Mouse (Mus musculus): Measurements from ENCODE around the gene Gfral. TPM values are rescaled to one million over a fixed set of nuclear protein-coding genes. Genes with fewer than 3 reads are reported as not detected.
"Not testable (repeated sequence)": the region's sequence is repeated elsewhere in the genome, so short reads cannot be mapped to it uniquely, and the experiment has no call there.

The Gfral gene
- polyA plus RNA-seq, 1 experiment from 2014 or later: not detected

DNA sequence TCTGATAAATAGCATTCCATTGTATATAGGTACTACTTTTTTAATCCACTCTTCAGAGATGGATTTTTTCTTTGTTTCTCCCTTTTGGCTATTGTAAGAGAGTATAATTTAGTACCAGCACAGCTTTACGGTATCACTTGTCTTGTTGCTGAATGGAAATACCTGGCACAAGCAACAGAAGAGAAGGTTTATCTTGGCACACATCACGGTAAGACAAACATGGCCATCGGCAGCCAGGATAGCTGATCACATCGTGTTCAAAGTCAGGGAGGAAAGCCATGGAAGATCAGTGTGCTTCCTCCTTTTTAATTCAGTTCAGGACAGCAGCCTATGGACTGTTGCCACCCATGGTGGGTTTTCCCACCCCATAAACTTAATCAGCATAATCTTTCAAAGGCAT lies 89.2 kb downstream of the Gfral start:
- 85% methylated on average over 4 of the region's 4 CpGs for WGBS
- Histone ChIP-seq H3K4me2 (no peak overlapping the region), H3K4me3 (replicated peaks) (no peak overlapping the region), H3K4me1 (replicated peaks) (0 out of 2 replicates have a peak, but pooled peaks cover under 1% of the 10 kb centered on the region), H3K27ac (no peak overlapping the region), H3K36me3 (no peaks in the 10 kb centered on the region), H3K9me3 (no peaks in the 10 kb centered on the region), H3K9ac (replicated peaks) (no peak overlapping the region), H3K27me3 (no peaks in the 10 kb centered on the region)
- ATAC-seq (ENCODE audit: insufficient number of reproducible peaks, insufficient read depth, low FRiP score, low TSS enrichment, low read depth): no peak

DNA sequence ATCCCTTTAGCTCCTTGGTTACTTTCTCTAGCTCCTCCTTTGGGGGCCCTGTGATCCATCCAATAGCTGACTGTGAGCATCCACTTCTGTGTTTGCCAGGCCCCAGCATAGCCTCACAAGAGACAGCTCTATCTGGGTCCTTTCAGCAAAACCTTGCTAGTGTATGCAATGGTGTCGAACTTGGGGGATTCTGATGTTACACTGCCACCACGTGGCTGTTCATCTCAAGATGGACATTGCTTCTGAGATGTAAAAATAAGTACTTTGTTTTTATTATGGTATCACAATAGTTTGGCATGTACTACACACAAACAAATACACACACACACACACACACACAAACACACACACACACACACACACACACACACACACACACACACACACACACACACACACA lies 90.6 kb downstream of the Gfral start:
- ATAC-seq (ENCODE audit: insufficient number of reproducible peaks, insufficient read depth, low FRiP score, low TSS enrichment, low read depth); H3K27ac ChIP-seq; H3K9ac ChIP-seq (replicated peaks); H3K9me3 ChIP-seq; H3K4me1 ChIP-seq (replicated peaks); H3K4me3 ChIP-seq (replicated peaks); H3K4me2 ChIP-seq; H3K36me3 ChIP-seq; H3K27me3 ChIP-seq: not testable (repeated sequence)
- 1% methylated on average over 2 of the region's 2 CpGs for WGBS

Other genes with a start within 250 kb of the Gfral start
- gene Hmgcll1, start 198.8 kb downstream of the Gfral start, polyA plus RNA-seq (2016; fragmentation: Nextera tagmentation; extraction: Ambion mirVana): 5.3 and 6.7 TPM in 2 replicates
- gene Hcrtr2, start 110.2 kb upstream of the Gfral start, polyA plus RNA-seq (2016; fragmentation: Nextera tagmentation; extraction: Ambion mirVana): 0.49 and 0.66 TPM in 2 replicates